Mouse (Mus musculus): ENCODE measurements around the gene Ints3. TPM values are rescaled to one million over a fixed set of nuclear protein-coding genes. Genes with fewer than 3 reads are reported as not detected.
A peak's percentile ranks its signal among the peaks of the same experiment; 100 is the strongest.

Ints3 gene
- polyA plus RNA-seq, 1 experiment from 2014 or later, result 23.0 TPM

GRCm38 (mm10) chr3:90375562-90376246 is 57.7 kb downstream of the Ints3 start:
- no peak for ATAC-seq (ENCODE audit: insufficient read depth, low FRiP score)
- 55% methylated on average over 3 of the region's 3 CpGs for WGBS

GRCm38 (mm10) chr3:90374368-90374767 is 59.1 kb downstream of the Ints3 start:
- no peaks in the 10 kb centered on the region for H3K9me3 ChIP-seq (replicated peaks; ENCODE audit: control insufficient read depth, low read length)
- no peak for ATAC-seq (ENCODE audit: insufficient read depth, low FRiP score)
- no peak overlapping the region for H3K4me2 ChIP-seq (ENCODE audit: low read depth, low read length)
- no peak overlapping the region for H3K27ac ChIP-seq (ENCODE audit: low read length)
- no peaks in the 10 kb centered on the region for H3K27me3 ChIP-seq (ENCODE audit: control insufficient read depth, insufficient read depth, low read length)
- WGBS, result 70% methylated on average over 4 of the region's 4 CpGs
- H3K9ac ChIP-seq (ENCODE audit: low read length), result no peak overlapping the region
- no peak overlapping the region for H3K4me3 ChIP-seq (replicated peaks; ENCODE audit: low read length)
- no peaks in the 10 kb centered on the region for H3K36me3 ChIP-seq (ENCODE audit: control insufficient read depth, insufficient read depth, low read length)
- peaks cover 6% of the 10 kb centered on the region; the same call in 1 of the 2 replicates for H3K4me1 ChIP-seq (ENCODE audit: control insufficient read depth, insufficient read depth, low read length)

More at GRCm38 (mm10) chr3:90375562-90376246, 57.7 kb downstream of the Ints3 start:
- H3K36me3 ChIP-seq (ENCODE audit: control insufficient read depth, insufficient read depth, low read length), result no peaks in the 10 kb centered on the region
- H3K4me2 ChIP-seq (ENCODE audit: low read depth, low read length), result no peak overlapping the region
- peaks cover 6% of the 10 kb centered on the region; the same call in 1 of the 2 replicates for H3K4me1 ChIP-seq (ENCODE audit: control insufficient read depth, insufficient read depth, low read length)
- no peak overlapping the region for H3K9ac ChIP-seq (ENCODE audit: low read length)
- H3K9me3 ChIP-seq (replicated peaks; ENCODE audit: control insufficient read depth, low read length), result no peaks in the 10 kb centered on the region
- H3K27me3 ChIP-seq (ENCODE audit: control insufficient read depth, insufficient read depth, low read length), result no peaks in the 10 kb centered on the region
- no peak overlapping the region for H3K4me3 ChIP-seq (replicated peaks; ENCODE audit: low read length)
- H3K27ac ChIP-seq (ENCODE audit: low read length), result no peak overlapping the region

- H3K27me3 ChIP-seq (ENCODE audit: control insufficient read depth, insufficient read depth, low read length), result no peaks in the 10 kb centered on the region
- WGBS, result 23% methylated on average over 4 of the region's 4 CpGs
- H3K9me3 ChIP-seq (replicated peaks; ENCODE audit: control insufficient read depth, low read length), result no peaks in the 10 kb centered on the region
- H3K4me2 ChIP-seq (ENCODE audit: low read depth, low read length), result no peak overlapping the region
- H3K27ac ChIP-seq (ENCODE audit: low read length), result no peak overlapping the region
- H3K36me3 ChIP-seq (ENCODE audit: control insufficient read depth, insufficient read depth, low read length), result no peaks in the 10 kb centered on the region
- peak; percentile 76; the same call in 1 of the 2 replicates for ATAC-seq (ENCODE audit: insufficient read depth, low FRiP score)
- H3K4me1 ChIP-seq (ENCODE audit: control insufficient read depth, insufficient read depth, low read length), result peaks cover 6% of the 10 kb centered on the region; the same call in 1 of the 2 replicates
- no peak overlapping the region for H3K9ac ChIP-seq (ENCODE audit: low read length)
- no peak overlapping the region for H3K4me3 ChIP-seq (replicated peaks; ENCODE audit: low read length)
These were observed 59.9 kb downstream of the Ints3 start for GRCm38 (mm10) chr3:90373432-90374028.

GRCm38 (mm10) chr3:90372817-90373216 is 60.6 kb downstream of the Ints3 start:
- Histone ChIP-seq H3K9me3 (replicated peaks; ENCODE audit: control insufficient read depth, low read length) (no peaks in the 10 kb centered on the region), H3K27me3 (ENCODE audit: control insufficient read depth, insufficient read depth, low read length) (no peaks in the 10 kb centered on the region), H3K4me2 (ENCODE audit: low read depth, low read length) (no peak overlapping the region), H3K4me3 (replicated peaks; ENCODE audit: low read length) (no peak overlapping the region), H3K9ac (ENCODE audit: low read length) (no peak overlapping the region), H3K4me1 (ENCODE audit: control insufficient read depth, insufficient read depth, low read length) (peaks cover 6% of the 10 kb centered on the region; the same call in 1 of the 2 replicates), H3K27ac (ENCODE audit: low read length) (no peak overlapping the region), H3K36me3 (ENCODE audit: control insufficient read depth, insufficient read depth, low read length) (no peaks in the 10 kb centered on the region)
- 0 out of 2 replicates have a peak, but pooled peaks have one; percentile 45 for ATAC-seq (ENCODE audit: insufficient read depth, low FRiP score)
- 56% methylated on average over 5 of the region's 5 CpGs for WGBS

- H3K36me3 ChIP-seq (ENCODE audit: control insufficient read depth, insufficient read depth, low read length), result no peaks in the 10 kb centered on the region
- 67% methylated on average over 7 of the region's 7 CpGs for WGBS
- H3K9ac ChIP-seq (ENCODE audit: low read length), result no peak overlapping the region
- no peaks in the 10 kb centered on the region for H3K27me3 ChIP-seq (ENCODE audit: control insufficient read depth, insufficient read depth, low read length)
- no peak overlapping the region for H3K4me2 ChIP-seq (ENCODE audit: low read depth, low read length)
- peaks cover 6% of the 10 kb centered on the region; the same call in 1 of the 2 replicates for H3K4me1 ChIP-seq (ENCODE audit: control insufficient read depth, insufficient read depth, low read length)
- no peak for ATAC-seq (ENCODE audit: insufficient read depth, low FRiP score)
- H3K9me3 ChIP-seq (replicated peaks; ENCODE audit: control insufficient read depth, low read length), result no peaks in the 10 kb centered on the region
- H3K27ac ChIP-seq (ENCODE audit: low read length), result no peak overlapping the region
- no peak overlapping the region for H3K4me3 ChIP-seq (replicated peaks; ENCODE audit: low read length)
These were observed 61.6 kb downstream of the Ints3 start for GRCm38 (mm10) chr3:90371857-90372256.

GRCm38 (mm10) chr3:90369041-90369440 is 64.4 kb downstream of the Ints3 start:
- 27% methylated on average over 2 of the region's 2 CpGs for WGBS
- no peak for ATAC-seq (ENCODE audit: insufficient read depth, low FRiP score)
- Histone ChIP-seq H3K9ac (ENCODE audit: low read length) (no peak overlapping the region), H3K27ac (ENCODE audit: low read length) (no peak overlapping the region), H3K27me3 (ENCODE audit: control insufficient read depth, insufficient read depth, low read length) (no peaks in the 10 kb centered on the region), H3K4me3 (replicated peaks; ENCODE audit: low read length) (no peak overlapping the region), H3K4me2 (ENCODE audit: low read depth, low read length) (no peak overlapping the region), H3K4me1 (ENCODE audit: control insufficient read depth, insufficient read depth, low read length) (no peaks in the 10 kb centered on the region), H3K9me3 (replicated peaks; ENCODE audit: control insufficient read depth, low read length) (no peaks in the 10 kb centered on the region), H3K36me3 (ENCODE audit: control insufficient read depth, insufficient read depth, low read length) (no peaks in the 10 kb centered on the region)

GRCm38 (mm10) chr3:90367001-90367632 is 66.3 kb downstream of the Ints3 start:
- no peaks in the 10 kb centered on the region for H3K27me3 ChIP-seq (ENCODE audit: control insufficient read depth, insufficient read depth, low read length)
- no peak overlapping the region for H3K4me3 ChIP-seq (replicated peaks; ENCODE audit: low read length)
- no peaks in the 10 kb centered on the region for H3K9me3 ChIP-seq (replicated peaks; ENCODE audit: control insufficient read depth, low read length)
- H3K36me3 ChIP-seq (ENCODE audit: control insufficient read depth, insufficient read depth, low read length), result no peaks in the 10 kb centered on the region; the same call in 1 of the 2 replicates
- no peak overlapping the region for H3K9ac ChIP-seq (ENCODE audit: low read length)
- H3K27ac ChIP-seq (ENCODE audit: low read length), result no peak overlapping the region
- 82% methylated on average over 5 of the region's 5 CpGs for WGBS
- no peak for ATAC-seq (ENCODE audit: insufficient read depth, low FRiP score)
- no peak overlapping the region for H3K4me2 ChIP-seq (ENCODE audit: low read depth, low read length)
- no peaks in the 10 kb centered on the region for H3K4me1 ChIP-seq (ENCODE audit: control insufficient read depth, insufficient read depth, low read length)

GRCm38 (mm10) chr3:90362346-90362745 is 71.1 kb downstream of the Ints3 start:
- Histone ChIP-seq H3K27me3 (ENCODE audit: control insufficient read depth, insufficient read depth, low read length) (no peaks in the 10 kb centered on the region), H3K36me3 (ENCODE audit: control insufficient read depth, insufficient read depth, low read length) (peaks cover 3% of the 10 kb centered on the region; the same call in 1 of the 2 replicates), H3K9ac (ENCODE audit: low read length) (no peak overlapping the region), H3K9me3 (replicated peaks; ENCODE audit: control insufficient read depth, low read length) (no peaks in the 10 kb centered on the region), H3K4me3 (replicated peaks; ENCODE audit: low read length) (no peak overlapping the region), H3K4me2 (ENCODE audit: low read depth, low read length) (no peak overlapping the region), H3K4me1 (ENCODE audit: control insufficient read depth, insufficient read depth, low read length) (no peaks in the 10 kb centered on the region), H3K27ac (ENCODE audit: low read length) (no peak overlapping the region)
- 76% methylated on average over 2 of the region's 2 CpGs for WGBS
- no peak for ATAC-seq (ENCODE audit: insufficient read depth, low FRiP score)

- Histone ChIP-seq H3K36me3 (ENCODE audit: control insufficient read depth, insufficient read depth, low read length) (peaks cover 3% of the 10 kb centered on the region; the same call in 1 of the 2 replicates), H3K4me3 (replicated peaks; ENCODE audit: low read length) (no peak overlapping the region), H3K27me3 (ENCODE audit: control insufficient read depth, insufficient read depth, low read length) (no peaks in the 10 kb centered on the region), H3K9me3 (replicated peaks; ENCODE audit: control insufficient read depth, low read length) (no peaks in the 10 kb centered on the region), H3K27ac (ENCODE audit: low read length) (no peak overlapping the region), H3K4me2 (ENCODE audit: low read depth, low read length) (no peak overlapping the region), H3K9ac (ENCODE audit: low read length) (no peak overlapping the region), H3K4me1 (ENCODE audit: control insufficient read depth, insufficient read depth, low read length) (no peaks in the 10 kb centered on the region)
- no peak for ATAC-seq (ENCODE audit: insufficient read depth, low FRiP score)
- WGBS, result 74% methylated on average over 4 of the region's 4 CpGs
These were observed 71.9 kb downstream of the Ints3 start for GRCm38 (mm10) chr3:90361476-90361875.

All from stomach, embryonic 16.5 days (tissue).